Comparison of ENCODE assay signal across 10 mouse cellular contexts in genomic region chr5:143049013-143049385, GRCm38 (mm10).
DNase-seq lines count a peak whose midpoint lies in the region; ATAC-seq lines count a peak whose summit lies in the region.
"Had no signal": no experiment of that assay in that cellular context is flagged by ENCODE, and none has a peak within 500 bp of the region (broad histone marks: within the 10 kb centered on the region; RNA-seq: fewer than 3 reads in every experiment).

No protein-coding gene starts in this region.

- no peak overlapping the region for H3K4me2 ChIP-seq in kidney, embryonic 16.5 days (replicated peaks; ENCODE audit: low read depth, low read length)
- no peak overlapping the region for H3K4me2 ChIP-seq in heart, embryonic 16.5 days (ENCODE audit: low read depth, low read length)
- H3K4me2 ChIP-seq in midbrain, embryonic 15.5 days: no peak overlapping the region
- H3K4me2 ChIP-seq: limb, embryonic 12.5 days had no signal

- no peak for ATAC-seq in kidney, embryonic 16.5 days (ENCODE audit: low FRiP score, low TSS enrichment)
- no peak for ATAC-seq in heart, embryonic 16.5 days (replicated peaks; ENCODE audit: extremely low read depth, insufficient read depth, low FRiP score)
- ATAC-seq in midbrain, embryonic 15.5 days (replicated peaks): no peak

- H3K9ac ChIP-seq in kidney, embryonic 16.5 days (replicated peaks; ENCODE audit: low read length): no peak overlapping the region; the same call in 1 of the 2 replicates
- H3K9ac ChIP-seq in heart, embryonic 16.5 days (ENCODE audit: low read length): no peak overlapping the region
- no peak overlapping the region for H3K9ac ChIP-seq in midbrain, embryonic 15.5 days
- H3K9ac ChIP-seq: limb, embryonic 12.5 days had no signal

- DNase-seq in kidney, postnatal 10 days: no peak
- no peak for DNase-seq in cerebellum, adult 11-12 months
- DNase-seq in lung, postnatal 4 days: no peak
- DNase-seq: cerebellum, postnatal 25 days; right cerebral cortex, postnatal 25 days had no signal

- 78% methylated on average over 1 of the region's 1 CpGs for WGBS in kidney, embryonic 16.5 days
- WGBS in heart, embryonic 16.5 days: 53% methylated on average over 1 of the region's 1 CpGs
- WGBS in midbrain, embryonic 15.5 days: 67% methylated on average over 1 of the region's 1 CpGs

- no peaks in the 10 kb centered on the region for H3K9me3 ChIP-seq in kidney, embryonic 16.5 days (ENCODE audit: low read length)
- H3K9me3 ChIP-seq in heart, embryonic 16.5 days (replicated peaks; ENCODE audit: control insufficient read depth, low read length): no peaks in the 10 kb centered on the region
- no peaks in the 10 kb centered on the region for H3K9me3 ChIP-seq in midbrain, embryonic 15.5 days
- H3K9me3 ChIP-seq: limb, embryonic 12.5 days had no signal

- peaks cover 11% of the 10 kb centered on the region for H3K36me3 ChIP-seq in kidney, embryonic 16.5 days (ENCODE audit: insufficient read depth, low read length)
- H3K36me3 ChIP-seq in heart, embryonic 16.5 days (ENCODE audit: control insufficient read depth, insufficient read depth): 0 out of 2 replicates have a peak, but pooled peaks cover 2% of the 10 kb centered on the region
- H3K36me3 ChIP-seq in midbrain, embryonic 15.5 days (replicated peaks): no peaks in the 10 kb centered on the region

- H3K27me3 ChIP-seq in kidney, embryonic 16.5 days (ENCODE audit: insufficient read depth, low read length): no peaks in the 10 kb centered on the region
- H3K27me3 ChIP-seq in heart, embryonic 16.5 days (ENCODE audit: control insufficient read depth, insufficient read depth, low read length): no peaks in the 10 kb centered on the region
- H3K27me3 ChIP-seq in midbrain, embryonic 15.5 days (replicated peaks): no peaks in the 10 kb centered on the region
- H3K27me3 ChIP-seq: limb, embryonic 12.5 days had no signal

- peaks cover 12% of the 10 kb centered on the region; the same call in 1 of the 2 replicates for H3K4me1 ChIP-seq in kidney, embryonic 16.5 days (ENCODE audit: insufficient read depth, low read length)
- H3K4me1 ChIP-seq in brown adipose tissue, adult 24 weeks (ENCODE audit: control insufficient read depth, insufficient read depth, insufficient read length, low read length): peaks cover 22% of the 10 kb centered on the region
- peaks cover 57% of the 10 kb centered on the region for H3K4me1 ChIP-seq in heart, embryonic 16.5 days (ENCODE audit: control insufficient read depth, insufficient read depth, low read length)
- peaks cover 49% of the 10 kb centered on the region for H3K4me1 ChIP-seq in midbrain, embryonic 15.5 days

- no peak overlapping the region for H3K4me3 ChIP-seq in kidney, embryonic 16.5 days (ENCODE audit: low read length)
- no peak overlapping the region for H3K4me3 ChIP-seq in brown adipose tissue, adult 24 weeks (ENCODE audit: insufficient read depth, low read depth, low read length)
- H3K4me3 ChIP-seq in heart, embryonic 16.5 days (ENCODE audit: low read length): no peak overlapping the region
- no peak overlapping the region for H3K4me3 ChIP-seq in midbrain, embryonic 15.5 days
- H3K4me3 ChIP-seq: limb, embryonic 12.5 days had no signal

- peak overlapping the region; percentile 81 for H3K27ac ChIP-seq in kidney, embryonic 16.5 days (ENCODE audit: low read length)
- H3K27ac ChIP-seq in brown adipose tissue, adult 24 weeks (replicated peaks; ENCODE audit: low read depth, low read length): peak overlapping the region; percentile 4; the same call in 1 of the 2 replicates
- H3K27ac ChIP-seq in heart, embryonic 16.5 days (ENCODE audit: low read length): peak overlapping the region; percentile 78
- H3K27ac ChIP-seq in midbrain, embryonic 15.5 days: peak overlapping the region; percentile 72
- H3K27ac ChIP-seq: limb, embryonic 12.5 days had no signal

Comparison
In these comparisons a context has a peak if more than half of its experiments do, and no peak if none do; other contexts are left out.
1. H3K27ac ChIP-seq: peak in every context shown above with its lines; median percentile 81 in kidney, embryonic 16.5 days; 78 in heart, embryonic 16.5 days; 72 in midbrain, embryonic 15.5 days; 4 in brown adipose tissue, adult 24 weeks.